Mouse (Mus musculus): Measurements from ENCODE around the gene Gm17409.

Gene Gm17409

GRCm38 (mm10) chr2:58484284-58484965 lies 14.5 kb downstream of the Gm17409 start:
- DNase-seq (ENCODE audit: low read depth, low spot score) = no peak

DNA sequence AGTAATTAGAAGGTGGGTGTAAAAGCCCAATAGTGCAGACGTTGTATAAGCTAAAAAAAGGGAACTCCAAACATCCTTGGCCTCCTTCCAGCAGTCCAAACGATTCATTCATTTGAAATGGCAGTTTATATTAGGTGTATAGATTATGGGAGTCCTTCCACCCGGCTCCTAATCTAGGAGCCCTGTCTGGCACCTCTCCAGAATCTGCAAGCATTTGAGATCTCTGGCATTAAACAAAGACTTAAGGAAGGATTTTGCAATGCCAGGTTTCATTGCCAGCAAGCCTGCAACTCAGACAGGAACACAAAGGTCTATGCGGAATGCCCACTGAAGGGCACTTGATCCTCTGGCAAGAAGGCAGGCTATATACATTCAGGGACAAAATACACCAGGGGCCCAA lies 15.2 kb downstream of the Gm17409 start:
- peak; percentile 38 for DNase-seq (ENCODE audit: low read depth, low spot score)

GRCm38 (mm10) chr2:58485683-58486082 lies 15.8 kb downstream of the Gm17409 start:
- peak; percentile 45 for DNase-seq (ENCODE audit: low read depth, low spot score)

GRCm38 (mm10) chr2:58486441-58487278 lies 16.7 kb downstream of the Gm17409 start:
- no peak for DNase-seq (ENCODE audit: low read depth, low spot score)

DNA sequence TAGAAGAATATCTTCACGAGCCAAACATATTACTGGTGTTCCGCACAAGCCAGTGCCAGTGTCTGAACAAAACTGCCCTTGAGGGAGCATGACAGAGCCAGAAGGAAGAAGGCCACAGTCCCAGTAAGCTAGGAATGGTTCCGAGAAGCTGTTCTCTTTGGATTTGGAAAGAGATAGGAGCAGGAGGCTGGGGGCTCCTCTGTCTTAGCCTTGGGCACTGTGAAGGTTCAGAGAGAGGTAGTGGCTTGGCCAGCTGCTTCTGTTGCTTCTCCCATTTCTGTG lies 17.3 kb downstream of the Gm17409 start:
- no peak for DNase-seq (ENCODE audit: low read depth, low spot score)

DNA sequence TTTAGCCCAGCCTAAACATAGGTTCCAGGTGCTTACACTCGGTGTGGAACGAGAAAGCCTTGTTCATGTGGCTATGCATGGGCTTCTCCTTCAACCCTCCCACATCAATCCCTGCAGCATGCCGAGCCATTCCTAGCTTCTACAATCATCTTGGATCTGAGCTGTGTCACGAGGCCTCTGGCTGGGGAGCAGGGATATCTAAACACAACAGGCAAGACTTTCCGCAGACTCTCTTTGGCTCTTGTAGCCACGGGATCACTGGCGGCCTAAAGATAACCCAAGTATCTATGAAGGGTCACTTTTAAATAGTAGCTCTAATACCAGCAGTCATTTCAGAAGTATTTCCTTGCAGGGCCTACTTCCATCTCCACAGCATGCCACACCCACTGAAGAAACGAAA lies 18.5 kb downstream of the Gm17409 start:
- DNase-seq (ENCODE audit: low read depth, low spot score) = no peak

- no peak for DNase-seq (ENCODE audit: low read depth, low spot score)
Observed at GRCm38 (mm10) chr2:58489275-58489674, 19.4 kb downstream of the Gm17409 start.

DNA sequence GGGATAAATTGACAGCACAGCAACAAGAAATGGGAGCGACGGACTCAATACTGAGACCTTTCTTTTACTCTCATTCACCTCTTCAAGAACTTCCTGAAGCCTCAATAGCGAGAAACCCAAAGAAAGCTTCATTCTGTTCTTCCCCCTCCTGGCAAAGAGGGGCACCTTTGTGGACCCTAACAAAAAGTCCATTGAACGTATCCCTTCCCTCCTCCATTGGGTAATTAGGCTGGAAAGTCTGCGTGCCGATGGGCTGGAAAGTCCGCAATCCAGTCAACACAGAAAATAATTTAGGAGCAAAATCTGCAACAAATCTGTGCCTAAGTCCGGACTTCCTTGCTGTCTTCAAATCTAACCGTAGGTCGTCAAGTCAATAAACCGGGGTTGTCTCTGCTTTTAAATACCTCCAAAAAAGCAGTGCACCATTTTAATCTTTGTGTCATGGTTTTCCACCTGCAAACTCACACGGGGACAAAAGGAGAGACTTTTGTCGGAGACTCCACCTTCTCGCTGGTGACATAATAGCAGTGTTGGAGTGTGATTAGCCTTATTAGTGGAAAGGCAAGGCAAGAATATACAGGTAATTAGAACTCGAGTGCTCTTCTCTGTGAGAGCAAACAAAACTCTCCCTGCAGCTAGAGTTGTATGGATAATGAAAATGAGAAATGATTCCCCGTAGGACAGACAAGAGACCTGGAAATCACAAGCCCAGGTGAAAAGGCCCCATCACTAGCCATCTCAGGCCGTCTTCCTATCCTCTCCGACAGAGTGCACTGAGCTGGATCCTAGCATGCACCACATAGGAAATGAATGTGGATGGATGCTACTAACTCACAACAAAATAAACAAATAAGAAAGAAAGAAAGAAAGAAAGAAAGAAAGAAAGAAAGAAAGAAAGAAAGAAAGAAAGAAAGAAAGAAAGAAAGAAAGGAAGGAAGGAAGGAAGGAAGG lies 24.0 kb downstream of the Gm17409 start:
- DNase-seq (ENCODE audit: low read depth, low spot score) = no peak

DNA sequence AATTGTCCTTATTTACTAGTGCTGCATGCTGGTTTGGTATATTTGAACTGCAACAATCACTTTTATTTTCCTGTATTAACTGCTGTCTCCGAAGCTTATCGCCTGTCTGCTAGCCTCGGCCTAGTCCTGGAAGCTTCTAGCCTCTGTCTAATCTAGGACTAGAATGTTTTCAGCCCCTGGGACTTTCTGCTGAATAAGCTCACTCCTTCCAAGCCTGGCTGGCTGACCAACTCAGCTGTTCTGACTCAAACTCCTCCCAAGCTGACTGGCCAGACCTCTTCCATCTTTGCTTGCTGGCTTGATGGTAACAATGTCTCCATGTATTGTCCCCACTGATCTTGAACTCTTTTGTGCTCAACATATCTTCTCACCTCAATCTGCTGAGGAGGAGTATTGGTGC lies 25.4 kb downstream of the Gm17409 start:
- DNase-seq (ENCODE audit: low read depth, low spot score) = no peak

DNA sequence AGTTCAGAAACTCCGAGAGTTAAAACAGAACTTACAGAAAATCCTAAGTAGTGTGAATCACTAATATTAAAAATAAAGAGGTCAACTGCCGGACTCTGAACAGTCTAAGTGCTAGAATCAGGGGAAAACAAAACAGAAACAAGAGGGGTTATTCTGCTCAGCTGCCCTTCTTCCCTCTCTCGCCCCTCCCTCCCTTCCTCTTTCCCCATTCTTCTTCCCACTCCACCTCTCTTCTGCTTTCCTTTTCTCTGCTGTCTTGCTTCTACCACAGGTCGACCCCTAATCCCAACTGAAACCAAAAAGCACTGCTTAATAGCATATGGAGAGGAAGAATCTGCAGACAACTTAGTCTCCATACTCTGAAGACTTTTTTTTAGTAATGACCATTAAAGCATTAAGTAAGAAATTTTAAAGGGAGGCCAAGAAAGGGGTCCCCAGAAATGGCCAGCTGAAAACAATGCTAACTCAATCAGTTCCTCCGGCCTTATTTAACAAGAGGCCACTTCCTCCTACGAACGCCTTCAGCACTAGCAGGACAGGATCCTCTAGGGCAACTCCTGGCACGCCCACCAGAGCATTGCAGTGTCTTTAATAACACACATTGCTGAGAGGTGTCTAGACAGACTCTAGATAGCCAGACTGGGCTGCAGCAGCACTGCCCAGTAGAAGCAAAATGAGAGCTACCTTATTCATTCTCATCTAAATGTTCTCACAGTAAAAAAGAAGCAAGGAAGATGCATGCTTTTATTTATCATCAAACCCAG lies 26.9 kb downstream of the Gm17409 start:
- no peak for DNase-seq (ENCODE audit: low read depth, low spot score)

GRCm38 (mm10) chr2:58505306-58506090 lies 35.6 kb downstream of the Gm17409 start:
- DNase-seq (ENCODE audit: low read depth, low spot score) = peak; percentile 91

DNA sequence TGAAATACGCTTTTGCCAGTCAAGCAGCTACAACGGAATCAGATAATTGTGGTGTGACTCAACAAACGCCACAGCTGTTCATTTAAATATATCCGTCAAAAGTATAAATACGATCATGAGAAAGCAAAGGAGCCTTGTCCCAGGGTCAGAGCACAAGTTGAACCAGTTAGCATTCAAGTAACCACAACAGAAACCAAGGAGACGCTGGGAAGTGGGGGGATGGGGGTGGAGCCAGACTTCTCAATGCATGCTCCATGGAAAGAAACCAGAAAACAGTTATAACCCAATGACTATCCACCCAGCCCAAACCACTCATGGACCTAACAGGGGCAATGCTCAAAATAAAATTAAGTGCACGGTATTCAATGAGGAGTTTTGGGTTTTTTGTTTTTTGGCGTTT lies 40.3 kb downstream of the Gm17409 start:
- no peak for DNase-seq (ENCODE audit: low read depth, low spot score)

GRCm38 (mm10) chr2:58513212-58513611 lies 43.3 kb downstream of the Gm17409 start:
- peak; percentile 41 for DNase-seq (ENCODE audit: low read depth, low spot score)

GRCm38 (mm10) chr2:58514489-58514888 lies 44.6 kb downstream of the Gm17409 start:
- DNase-seq (ENCODE audit: low read depth, low spot score) = no peak

- DNase-seq (ENCODE audit: low read depth, low spot score) = no peak
Observed at GRCm38 (mm10) chr2:58516000-58516399, 46.1 kb downstream of the Gm17409 start.

DNA sequence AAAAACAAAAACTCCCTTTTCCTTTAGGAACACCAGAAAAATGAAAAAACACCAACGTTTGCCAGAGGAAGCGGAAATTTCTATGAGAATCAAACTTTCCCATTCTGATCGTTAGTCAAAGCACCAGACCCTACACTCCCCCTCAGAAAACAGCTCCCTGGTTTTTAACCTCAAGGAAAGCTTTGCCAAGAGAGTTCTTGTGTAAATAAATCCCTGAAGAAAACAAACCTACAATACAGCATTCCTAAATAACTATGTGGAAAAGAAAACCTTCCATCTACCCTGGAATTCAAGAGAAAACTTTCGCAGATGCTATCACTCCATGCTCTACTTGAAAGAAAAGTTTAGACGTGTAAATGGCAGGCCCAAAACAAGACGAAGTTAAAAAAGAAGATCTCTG lies 47.0 kb downstream of the Gm17409 start:
- no peak for DNase-seq (ENCODE audit: low read depth, low spot score)

GRCm38 (mm10) chr2:58518517-58518916 lies 48.6 kb downstream of the Gm17409 start:
- DNase-seq (ENCODE audit: low read depth, low spot score) = no peak

Measured in 3T3-L1 (cell line).